Mouse (Mus musculus): ENCODE measurements around the gene Sez6l2. TPM values are rescaled to one million over a fixed set of nuclear protein-coding genes. Genes with fewer than 3 reads are reported as not detected.
A peak's percentile ranks its signal among the peaks of the same experiment; 100 is the strongest.

Sez6l2 gene
- polyA plus RNA-seq, 1 experiment from 2014 or later, result 1.7 TPM

DNA sequence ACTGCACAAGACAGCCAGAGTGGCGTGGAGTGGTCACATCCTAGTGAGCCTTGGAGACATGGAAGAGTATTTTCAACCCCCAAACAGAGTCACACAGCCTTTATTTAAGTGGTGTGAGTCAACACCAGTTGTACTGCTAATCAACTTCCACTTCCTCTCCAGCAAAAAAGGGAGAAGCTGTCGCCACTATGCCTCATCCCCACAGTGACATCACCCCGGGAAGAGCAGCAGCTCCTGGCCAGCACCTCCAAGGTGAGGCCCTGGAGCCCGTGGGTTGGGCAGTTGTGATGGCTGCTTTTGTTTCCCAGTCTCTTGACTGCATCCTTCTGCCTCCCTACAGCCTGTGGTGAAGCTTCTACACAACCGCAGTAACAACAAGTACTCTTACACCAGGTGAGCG is 9.2 kb upstream of the Sez6l2 start:
- H3K27ac ChIP-seq (ENCODE audit: low read length), result no peak overlapping the region
- H3K36me3 ChIP-seq (ENCODE audit: insufficient read depth, low read length), result no peaks in the 10 kb centered on the region; the same call in 1 of the 2 replicates
- H3K9ac ChIP-seq (replicated peaks; ENCODE audit: low read depth), result no peak overlapping the region
- 50% methylated on average over 6 of the region's 6 CpGs for WGBS
- no peak overlapping the region for H3K4me2 ChIP-seq (replicated peaks; ENCODE audit: low read depth, low read length)
- no peaks in the 10 kb centered on the region for H3K27me3 ChIP-seq (replicated peaks; ENCODE audit: insufficient read depth, low read length)
- ATAC-seq, result peak; percentile 19
- H3K4me1 ChIP-seq (ENCODE audit: insufficient read depth, low read depth, low read length), result no peaks in the 10 kb centered on the region
- H3K4me3 ChIP-seq (ENCODE audit: low read depth, low read length), result no peak overlapping the region
- no peaks in the 10 kb centered on the region for H3K9me3 ChIP-seq (ENCODE audit: low read length)
- no peak for TF ChIP-seq EP300 (IDR thresholded peaks at IDR 0.05)
- no peak for TF ChIP-seq CTCF (IDR thresholded peaks at IDR 0.05)
- no peak for DNase-seq (ENCODE audit: low spot score)

DNA sequence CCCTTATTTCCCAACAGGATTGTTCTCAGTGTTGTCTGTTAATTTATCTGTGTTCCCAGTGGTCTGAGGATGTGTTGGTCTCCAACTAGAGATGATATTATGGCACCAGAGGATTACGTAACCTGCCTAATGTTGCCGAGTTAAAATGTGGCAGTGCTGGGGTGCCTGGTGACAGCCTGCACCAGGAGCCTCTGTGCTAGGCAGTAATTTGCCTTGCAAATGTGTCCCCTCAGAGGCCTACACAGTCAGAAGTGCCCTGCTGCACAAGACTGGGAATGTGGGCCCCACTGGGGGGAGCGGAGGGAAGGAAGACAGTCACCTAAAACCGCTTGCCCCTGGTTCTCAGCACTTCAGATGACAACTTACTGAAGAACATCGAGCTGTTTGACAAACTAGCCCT is 8.6 kb upstream of the Sez6l2 start:
- Histone ChIP-seq H3K27me3 (replicated peaks; ENCODE audit: insufficient read depth, low read length) (no peaks in the 10 kb centered on the region), H3K27ac (ENCODE audit: low read length) (no peak overlapping the region), H3K9me3 (ENCODE audit: low read length) (no peaks in the 10 kb centered on the region), H3K4me3 (ENCODE audit: low read depth, low read length) (no peak overlapping the region), H3K36me3 (ENCODE audit: insufficient read depth, low read length) (no peaks in the 10 kb centered on the region; the same call in 1 of the 2 replicates), H3K4me1 (ENCODE audit: insufficient read depth, low read depth, low read length) (no peaks in the 10 kb centered on the region), H3K4me2 (replicated peaks; ENCODE audit: low read depth, low read length) (no peak overlapping the region), H3K9ac (replicated peaks; ENCODE audit: low read depth) (no peak overlapping the region)
- DNase-seq (ENCODE audit: low spot score), result no peak
- WGBS, result 74% methylated on average over 5 of the region's 5 CpGs
- no peak for TF ChIP-seq CTCF (IDR thresholded peaks at IDR 0.05)
- TF ChIP-seq EP300 (IDR thresholded peaks at IDR 0.05), result no peak
- ATAC-seq, result no peak

DNA sequence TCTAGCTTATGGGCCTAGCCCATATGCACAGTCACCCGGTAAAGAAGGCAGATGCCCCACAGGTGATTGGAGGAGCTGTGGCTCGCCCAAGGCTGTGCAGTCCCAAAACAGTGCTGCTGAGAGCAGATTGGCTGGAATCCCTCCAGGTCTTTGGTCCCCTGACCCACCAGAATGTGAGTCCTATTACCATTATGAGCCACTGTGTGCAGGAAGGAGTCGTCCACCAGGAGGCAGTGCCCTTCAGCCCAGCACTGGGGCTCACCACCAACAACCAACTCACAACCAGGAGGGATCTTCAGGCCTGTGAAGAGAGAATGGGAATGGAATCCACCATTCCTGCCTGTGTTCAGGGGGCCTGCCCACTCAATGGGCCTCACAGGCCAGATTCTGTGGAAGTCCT is 3.8 kb upstream of the Sez6l2 start:
- WGBS, result 42% methylated on average over 3 of the region's 3 CpGs
- DNase-seq (ENCODE audit: low spot score), result peak; percentile 56

DNA sequence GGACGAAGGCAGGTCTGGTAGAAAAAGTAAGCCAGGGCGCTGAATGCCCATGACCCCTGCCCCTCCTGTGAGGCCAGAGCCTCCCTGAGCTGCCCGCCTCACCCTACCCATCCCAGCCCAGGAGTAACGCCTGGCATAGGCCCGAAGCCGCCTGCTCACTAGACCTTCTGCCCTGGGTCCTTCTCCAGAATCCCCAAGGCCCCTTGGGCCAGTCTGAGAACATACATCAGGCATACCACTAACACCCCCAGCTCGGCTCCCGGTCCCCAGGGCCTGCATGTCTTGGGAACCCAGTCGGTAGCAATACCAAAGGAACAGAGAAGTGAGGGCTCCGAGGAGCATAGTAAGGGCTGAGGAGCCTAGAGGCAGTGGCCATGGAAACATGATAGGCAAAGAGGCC is 1.7 kb upstream of the Sez6l2 start:
- WGBS, result 78% methylated on average over 9 of the region's 10 CpGs

More for the DNA sequence above, 3.8 kb upstream of the Sez6l2 start:
- TF ChIP-seq EP300 (IDR thresholded peaks at IDR 0.05) (no peak), CTCF (IDR thresholded peaks at IDR 0.05) (peak; percentile 84)
- H3K9ac ChIP-seq (replicated peaks; ENCODE audit: low read depth), result no peak overlapping the region
- H3K4me2 ChIP-seq (replicated peaks; ENCODE audit: low read depth, low read length), result no peak overlapping the region
- H3K27ac ChIP-seq (ENCODE audit: low read length), result no peak overlapping the region
- H3K4me1 ChIP-seq (ENCODE audit: insufficient read depth, low read depth, low read length), result peaks cover 5% of the 10 kb centered on the region; the same call in 1 of the 2 replicates
- ATAC-seq, result peak; percentile 42; the same call in 1 of the 2 replicates
- no peaks in the 10 kb centered on the region; the same call in 1 of the 2 replicates for H3K36me3 ChIP-seq (ENCODE audit: insufficient read depth, low read length)
- H3K9me3 ChIP-seq (ENCODE audit: low read length), result no peaks in the 10 kb centered on the region
- H3K27me3 ChIP-seq (replicated peaks; ENCODE audit: insufficient read depth, low read length), result peaks cover 13% of the 10 kb centered on the region
- no peak overlapping the region for H3K4me3 ChIP-seq (ENCODE audit: low read depth, low read length)

DNA sequence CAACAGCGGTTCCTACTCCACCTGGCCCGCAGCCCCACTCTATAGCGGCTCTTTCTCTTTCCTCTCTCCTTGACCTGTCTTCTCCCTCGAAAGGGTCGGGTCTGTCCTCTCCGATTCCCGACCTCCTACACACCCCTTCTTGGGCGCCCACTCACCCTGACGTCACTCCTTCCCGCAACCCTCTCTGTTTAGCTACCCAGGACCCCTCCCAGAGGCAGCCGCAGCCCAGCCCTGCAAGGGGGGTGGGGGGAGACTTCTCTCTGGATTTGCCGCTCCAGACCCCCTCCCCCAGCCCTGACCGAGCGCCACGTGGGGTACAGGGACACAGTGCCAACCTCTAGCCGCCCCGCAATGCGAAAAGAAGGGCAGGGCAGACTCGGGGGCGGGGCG is 965 bp upstream of the Sez6l2 start, which contains the start of gene Asphd1:
Gene Asphd1 (minus strand): TSS at position 180 of the 390 bp plus-strand sequence.
- DNase-seq (ENCODE audit: low spot score) (no peak), ATAC-seq (peak; percentile 2; the same call in 1 of the 2 replicates)
- Histone ChIP-seq H3K27ac (ENCODE audit: low read length) (no peak within 1 kb of the TSS), H3K4me2 (replicated peaks; ENCODE audit: low read depth, low read length) (peak within 1 kb of the TSS; percentile 87), H3K27me3 (replicated peaks; ENCODE audit: insufficient read depth, low read length) (peaks cover 13% of the 10 kb centered on the region), H3K4me1 (ENCODE audit: insufficient read depth, low read depth, low read length) (peaks cover 5% of the 10 kb centered on the region; the same call in 1 of the 2 replicates), H3K9ac (replicated peaks; ENCODE audit: low read depth) (no peak within 1 kb of the TSS), H3K4me3 (ENCODE audit: low read depth, low read length) (peak within 1 kb of the TSS; percentile 38), H3K36me3 (ENCODE audit: insufficient read depth, low read length) (no peaks in the 10 kb centered on the region; the same call in 1 of the 2 replicates), H3K9me3 (ENCODE audit: low read length) (no peaks in the 10 kb centered on the region)
- TF ChIP-seq EP300 (IDR thresholded peaks at IDR 0.05), result no peak
- TF ChIP-seq CTCF (IDR thresholded peaks at IDR 0.05), result no peak
- 1% methylated on average over 18 of the region's 21 CpGs for WGBS

More for the DNA sequence above, 1.7 kb upstream of the Sez6l2 start:
- no peak for ATAC-seq
- Histone ChIP-seq H3K4me1 (ENCODE audit: insufficient read depth, low read depth, low read length) (peaks cover 5% of the 10 kb centered on the region; the same call in 1 of the 2 replicates), H3K4me2 (replicated peaks; ENCODE audit: low read depth, low read length) (no peak overlapping the region), H3K9me3 (ENCODE audit: low read length) (no peaks in the 10 kb centered on the region), H3K27me3 (replicated peaks; ENCODE audit: insufficient read depth, low read length) (peaks cover 13% of the 10 kb centered on the region), H3K9ac (replicated peaks; ENCODE audit: low read depth) (no peak overlapping the region), H3K27ac (ENCODE audit: low read length) (no peak overlapping the region), H3K4me3 (ENCODE audit: low read depth, low read length) (no peak overlapping the region), H3K36me3 (ENCODE audit: insufficient read depth, low read length) (no peaks in the 10 kb centered on the region; the same call in 1 of the 2 replicates)
- DNase-seq (ENCODE audit: low spot score), result no peak
- TF ChIP-seq EP300 (IDR thresholded peaks at IDR 0.05) (no peak), CTCF (IDR thresholded peaks at IDR 0.05) (no peak)

GRCm38 (mm10) chr7:126950647-126951615 is 568 bp downstream of the Sez6l2 start:
- WGBS, result 6% methylated on average over 26 of the region's 26 CpGs
- H3K36me3 ChIP-seq (ENCODE audit: insufficient read depth, low read length), result no peaks in the 10 kb centered on the region
- H3K9me3 ChIP-seq (ENCODE audit: low read length), result no peaks in the 10 kb centered on the region
- H3K27me3 ChIP-seq (replicated peaks; ENCODE audit: insufficient read depth, low read length), result peaks cover 13% of the 10 kb centered on the region
- no peak for ATAC-seq
- no peak overlapping the region for H3K27ac ChIP-seq (ENCODE audit: low read length)
- H3K4me2 ChIP-seq (replicated peaks; ENCODE audit: low read depth, low read length), result no peak overlapping the region
- DNase-seq (ENCODE audit: low spot score), result no peak
- peaks cover 5% of the 10 kb centered on the region; the same call in 1 of the 2 replicates for H3K4me1 ChIP-seq (ENCODE audit: insufficient read depth, low read depth, low read length)
- no peak overlapping the region for H3K4me3 ChIP-seq (ENCODE audit: low read depth, low read length)
- no peak overlapping the region for H3K9ac ChIP-seq (replicated peaks; ENCODE audit: low read depth)
- TF ChIP-seq CTCF (IDR thresholded peaks at IDR 0.05) (no peak), EP300 (IDR thresholded peaks at IDR 0.05) (no peak)

Measured in lung, postnatal 0 days (tissue).